Mouse (Mus musculus) heart, postnatal 0 days (tissue): ENCODE results near the gene Gm49352. TPM values are rescaled to one million over a fixed set of nuclear protein-coding genes. Genes with fewer than 3 reads are reported as not detected.
"Not testable (repeated sequence)": the region's sequence is repeated elsewhere in the genome, so short reads cannot be mapped to it uniquely, and the experiment has no call there.

Experiments used
- ATAC-seq: fragments of 200-750 bp; cut with Nextera tagmentation; 2 replicates; pipeline ENCODE4 v1.8.0; 2017; ENCODE audit warnings: low read depth, moderate number of reproducible peaks, moderate library complexity; ENCODE audit not compliant: insufficient read depth
- DNase-seq: peaks from one replicate; pipeline ENCODE4 v3.0.0-alpha.2; 2016; ENCODE audit warnings: low spot score
- H3K27ac ChIP-seq: fragments of 300-500 bp; sonication (generic); 2 replicates; pipeline ENCODE4 v1.5.1; 2014; ENCODE audit warnings: low read depth, mild to moderate bottlenecking
- H3K27me3 ChIP-seq: fragments of 300-500 bp; sonication (generic); 2 replicates; pipeline ENCODE4 v1.6.1; 2014; ENCODE audit warnings: low read length, mixed read lengths; ENCODE audit not compliant: control insufficient read depth, insufficient read depth
- H3K36me3 ChIP-seq: fragments of 300-500 bp; sonication (generic); replicated peaks from 2 replicates; pipeline ENCODE4 v1.6.1; 2014; ENCODE audit warnings: low read length, mixed read lengths; ENCODE audit not compliant: control insufficient read depth, insufficient read depth
- H3K4me1 ChIP-seq: fragments of 300-500 bp; sonication (generic); 2 replicates; pipeline ENCODE4 v1.6.1; 2014; ENCODE audit warnings: antibody characterized with exemption; ENCODE audit not compliant: control insufficient read depth, insufficient read depth
- H3K4me2 ChIP-seq: fragments of 300-500 bp; sonication (generic); 2 replicates; pipeline ENCODE4 v1.6.1; 2014; ENCODE audit warnings: low read depth, mild to moderate bottlenecking, low read length, moderate library complexity
- H3K4me3 ChIP-seq: fragments of 300-500 bp; sonication (generic); 2 replicates; pipeline ENCODE4 v1.5.1; 2014; ENCODE audit warnings: low read depth, low read length
- H3K9ac ChIP-seq: fragments of 300-500 bp; sonication (generic); replicated peaks from 2 replicates; pipeline ENCODE4 v1.6.1; 2014; ENCODE audit warnings: low read depth, low read length, mixed read lengths
- H3K9me3 ChIP-seq: fragments of 300-500 bp; sonication (generic); replicated peaks from 2 replicates; pipeline ENCODE4 v1.6.1; 2016; ENCODE audit warnings: low read length; ENCODE audit not compliant: control insufficient read depth
- CTCF ChIP-seq: IDR thresholded peaks from 2 replicates; pipeline ENCODE4 v1.5.1; 2016; ENCODE audit warnings: antibody characterized with exemption, control low read depth, low read depth
- EP300 ChIP-seq: IDR thresholded peaks from 2 replicates; pipeline ENCODE4 v1.6.1; 2016; ENCODE audit warnings: antibody characterized with exemption, low read depth
- WGBS: fragments of 180-500 bp; shearing (Covaris S2); extraction: QIAGEN DNeasy Blood & Tissue Kit; methylation state at CpG from one replicate; pipeline ENCODE4 v1.1.7; 2014; 5-methylcytosine and 5-hydroxymethylcytosine counted together
- polyA plus RNA-seq: library from polyadenylated mRNA; unstranded; fragments of >200 nt; fragmentation: Nextera tagmentation; extraction: Ambion mirVana; gene quantifications from 2 replicates; pipeline ENCODE4 v1.2.1, GENCODE M21; 2015
- total RNA-seq: library from RNA; depleted of rRNA; stranded (reverse); fragments of >200 nt; gene quantifications from 2 replicates; pipeline ENCODE4 v1.2.3, GENCODE M21; 2014; ENCODE audit warnings: low replicate concordance; rRNA removed

Gene Gm49352
- not detected in 2 replicates for total RNA-seq
- not detected in 2 replicates for polyA plus RNA-seq

DNA sequence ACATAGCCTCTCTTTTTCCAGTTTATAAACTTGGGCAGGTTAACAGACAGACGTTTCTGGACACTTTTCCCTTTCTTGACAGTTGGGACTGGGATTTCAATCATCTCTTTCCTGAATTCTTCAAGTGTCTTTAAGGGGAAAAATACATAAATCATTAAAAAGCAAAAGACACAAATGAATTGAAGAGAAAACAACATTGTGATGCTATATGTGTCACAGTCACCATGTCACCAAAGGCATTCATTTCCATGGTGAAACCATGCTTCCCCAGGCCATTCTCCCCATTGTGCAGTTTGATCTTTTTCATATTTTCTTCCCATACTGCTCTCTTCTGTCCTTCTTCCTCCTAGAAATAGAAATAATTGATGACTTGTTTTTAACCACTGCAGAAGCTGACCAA, at the start of gene Gm49352:
Gm49352 (minus strand) TSS at position 101 of the 400 bp plus-strand sequence.
- not testable (repeated sequence) for H3K36me3 ChIP-seq, H3K27me3 ChIP-seq, DNase-seq, H3K4me3 ChIP-seq, H3K27ac ChIP-seq, ATAC-seq, H3K4me2 ChIP-seq, H3K4me1 ChIP-seq, H3K9ac ChIP-seq
- H3K9me3 ChIP-seq: peaks cover 19% of the 10 kb centered on the region
- 18% methylated on average over 1 of the region's 1 CpGs for WGBS

DNA sequence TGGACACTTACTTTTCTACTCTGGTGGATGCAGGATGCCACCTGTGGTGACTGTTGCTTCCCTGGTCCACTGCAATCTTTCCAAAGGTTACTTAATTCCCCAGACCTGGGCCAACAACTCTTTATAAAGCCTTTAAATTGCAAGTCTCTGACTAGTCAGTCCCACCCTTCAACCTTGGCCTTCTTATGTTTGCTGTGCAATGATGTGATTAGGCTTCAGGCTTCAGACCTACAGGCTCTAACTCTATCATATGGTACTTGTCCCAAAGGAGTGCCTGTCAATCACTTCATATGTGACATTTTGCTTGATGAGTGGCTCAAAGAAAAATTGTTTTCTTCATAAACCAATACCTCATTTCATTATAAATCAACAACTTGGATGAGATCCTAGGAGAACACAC, 2.1 kb upstream of the Gm49352 start, which contains the start of gene Cts3:
Cts3 (minus strand) TSS at position 101 of the 400 bp plus-strand sequence.
- no peak for ATAC-seq
- peaks cover 19% of the 10 kb centered on the region for H3K9me3 ChIP-seq

GRCm38 (mm10) chr13:61541631-61542030, 26.3 kb downstream of the Gm49352 start, which contains the start of gene Ctsm:
Gene Ctsm (minus strand): TSS chr13:61541839.
- ATAC-seq (no peak), DNase-seq (no peak)
- Histone ChIP-seq H3K4me1 (no peaks in the 10 kb centered on the region), H3K27me3 (no peaks in the 10 kb centered on the region), H3K4me2 (no peak within 1 kb of the TSS), H3K9ac (no peak within 1 kb of the TSS), H3K36me3 (no peaks in the 10 kb centered on the region), H3K4me3 (no peak within 1 kb of the TSS), H3K27ac (no peak within 1 kb of the TSS), H3K9me3 (peaks cover 12% of the 10 kb centered on the region; the same call in 1 of the 2 replicates)
- no peak for TF ChIP-seq EP300
- no peak for TF ChIP-seq CTCF
- WGBS: 51% methylated on average over 4 of the region's 4 CpGs

More for the DNA sequence above, 2.1 kb upstream of the Gm49352 start, which contains the start of gene Cts3:
- Histone ChIP-seq H3K27me3 (no peaks in the 10 kb centered on the region), H3K4me2 (no peak within 1 kb of the TSS), H3K27ac (no peak within 1 kb of the TSS), H3K4me1 (no peaks in the 10 kb centered on the region), H3K4me3 (no peak within 1 kb of the TSS), H3K9ac (no peak within 1 kb of the TSS), H3K36me3 (no peaks in the 10 kb centered on the region)
- no peak for DNase-seq
- no peak for TF ChIP-seq CTCF
- TF ChIP-seq EP300: no peak

Other genes starting within 250 kb of the Gm49352 start
- not detected in 2 replicates for gene Cts7, start 210.0 kb downstream of the Gm49352 start, total RNA-seq
- not detected in 2 replicates for gene Cts7, start 210.0 kb downstream of the Gm49352 start, polyA plus RNA-seq
- gene Ctsm, start 26.3 kb downstream of the Gm49352 start, total RNA-seq: not detected in 2 replicates
- gene Ctsm, start 26.3 kb downstream of the Gm49352 start, polyA plus RNA-seq: not detected in 2 replicates
- gene Cts3, start 2.0 kb upstream of the Gm49352 start, total RNA-seq: not detected in 2 replicates
- gene Cts3, start 2.0 kb upstream of the Gm49352 start, polyA plus RNA-seq: not detected in 2 replicates